Mouse (Mus musculus): ENCODE measurements around the gene Zmiz1. TPM values are rescaled to one million over a fixed set of nuclear protein-coding genes. Genes with fewer than 3 reads are reported as not detected.

Zmiz1 gene
- polyA plus RNA-seq, 1 experiment from 2014 or later: 57.0 TPM

DNA sequence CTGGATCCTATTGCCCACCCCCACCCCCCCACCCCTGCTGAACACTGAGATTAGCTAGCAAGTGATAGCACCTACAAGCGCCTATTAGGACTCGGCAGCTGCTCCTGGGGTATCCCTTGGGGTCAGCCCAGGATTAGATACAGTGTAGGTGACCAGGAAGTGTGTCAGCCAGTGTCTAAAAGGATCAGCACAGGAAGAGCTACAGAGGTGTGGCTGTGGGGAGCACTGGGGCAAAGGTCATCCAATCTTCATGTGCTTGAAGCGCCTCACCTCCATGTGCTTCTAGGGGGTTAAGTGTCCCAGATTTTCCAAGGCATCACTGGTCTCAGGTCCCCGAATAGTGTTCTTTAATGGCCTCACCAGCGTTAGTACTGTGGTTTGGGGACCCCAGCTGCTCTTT, 33.0 kb downstream of the Zmiz1 start:
- Histone ChIP-seq H3K9me3 (ENCODE audit: control insufficient read depth, low read length) (no peaks in the 10 kb centered on the region), H3K4me2 (replicated peaks; ENCODE audit: low read depth, low read length) (no peak overlapping the region), H3K27me3 (ENCODE audit: control insufficient read depth, insufficient read depth, low read length) (no peaks in the 10 kb centered on the region), H3K27ac (ENCODE audit: low read depth, low read length) (no peak overlapping the region), H3K4me1 (replicated peaks; ENCODE audit: control insufficient read depth, insufficient read depth, low read length) (peaks cover 13% of the 10 kb centered on the region), H3K9ac (ENCODE audit: low read depth, low read length) (no peak overlapping the region), H3K4me3 (ENCODE audit: low read depth, low read length) (no peak overlapping the region), H3K36me3 (ENCODE audit: control insufficient read depth, insufficient read depth, low read length) (no peaks in the 10 kb centered on the region)
- no peak for DNase-seq (ENCODE audit: low spot score)
- no peak for ATAC-seq (ENCODE audit: low FRiP score)
- 83% methylated on average over 5 of the region's 5 CpGs for WGBS

- Histone ChIP-seq H3K27ac (ENCODE audit: low read depth, low read length) (peak overlapping the region; percentile 48), H3K4me1 (replicated peaks; ENCODE audit: control insufficient read depth, insufficient read depth, low read length) (peaks cover 15% of the 10 kb centered on the region), H3K4me3 (ENCODE audit: low read depth, low read length) (no peak overlapping the region), H3K9ac (ENCODE audit: low read depth, low read length) (no peak overlapping the region), H3K36me3 (ENCODE audit: control insufficient read depth, insufficient read depth, low read length) (no peaks in the 10 kb centered on the region), H3K9me3 (ENCODE audit: control insufficient read depth, low read length) (no peaks in the 10 kb centered on the region), H3K4me2 (replicated peaks; ENCODE audit: low read depth, low read length) (no peak overlapping the region), H3K27me3 (ENCODE audit: control insufficient read depth, insufficient read depth, low read length) (no peaks in the 10 kb centered on the region)
- WGBS: 79% methylated on average over 11 of the region's 11 CpGs
- ATAC-seq (ENCODE audit: low FRiP score) (no peak), DNase-seq (ENCODE audit: low spot score) (no peak)
These were observed 33.7 kb downstream of the Zmiz1 start for GRCm38 (mm10) chr14:25492567-25493279.

GRCm38 (mm10) chr14:25493301-25494241, 34.6 kb downstream of the Zmiz1 start:
- peaks cover 23% of the 10 kb centered on the region for H3K4me1 ChIP-seq (replicated peaks; ENCODE audit: control insufficient read depth, insufficient read depth, low read length)
- H3K27ac ChIP-seq (ENCODE audit: low read depth, low read length): peak overlapping the region; percentile 48
- H3K9me3 ChIP-seq (ENCODE audit: control insufficient read depth, low read length): no peaks in the 10 kb centered on the region
- H3K4me3 ChIP-seq (ENCODE audit: low read depth, low read length): no peak overlapping the region
- no peaks in the 10 kb centered on the region for H3K27me3 ChIP-seq (ENCODE audit: control insufficient read depth, insufficient read depth, low read length)
- ATAC-seq (ENCODE audit: low FRiP score) (peak; percentile 16; the same call in 1 of the 2 replicates), DNase-seq (ENCODE audit: low spot score) (no peak)
- no peak overlapping the region for H3K9ac ChIP-seq (ENCODE audit: low read depth, low read length)
- no peak overlapping the region for H3K4me2 ChIP-seq (replicated peaks; ENCODE audit: low read depth, low read length)
- H3K36me3 ChIP-seq (ENCODE audit: control insufficient read depth, insufficient read depth, low read length): no peaks in the 10 kb centered on the region
- 66% methylated on average over 22 of the region's 22 CpGs for WGBS

DNA sequence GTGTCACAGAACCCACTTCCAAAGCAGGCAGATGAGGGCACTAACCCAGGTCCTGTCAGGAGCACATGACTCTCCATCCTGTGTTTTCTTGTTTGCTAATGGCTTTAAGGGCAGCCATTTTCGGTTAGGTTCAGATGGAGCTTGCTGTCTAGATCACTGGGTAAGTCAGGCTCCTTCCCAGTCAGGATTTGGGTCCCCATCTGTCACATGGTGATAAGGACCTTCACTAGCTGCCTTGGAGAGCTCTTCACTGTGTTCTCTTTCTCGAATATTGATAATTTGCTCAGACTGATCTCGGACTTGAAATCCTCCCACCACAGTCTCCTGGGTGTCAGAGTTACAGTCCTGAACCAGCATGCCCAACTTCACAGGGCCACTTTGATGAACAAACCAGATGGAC, 35.8 kb downstream of the Zmiz1 start:
- no peak overlapping the region for H3K9ac ChIP-seq (ENCODE audit: low read depth, low read length)
- H3K4me2 ChIP-seq (replicated peaks; ENCODE audit: low read depth, low read length): no peak overlapping the region
- 79% methylated on average over 3 of the region's 3 CpGs for WGBS
- no peak overlapping the region for H3K27ac ChIP-seq (ENCODE audit: low read depth, low read length)
- no peaks in the 10 kb centered on the region for H3K27me3 ChIP-seq (ENCODE audit: control insufficient read depth, insufficient read depth, low read length)
- ATAC-seq (ENCODE audit: low FRiP score): no peak
- H3K4me3 ChIP-seq (ENCODE audit: low read depth, low read length): no peak overlapping the region
- H3K36me3 ChIP-seq (ENCODE audit: control insufficient read depth, insufficient read depth, low read length): no peaks in the 10 kb centered on the region
- H3K9me3 ChIP-seq (ENCODE audit: control insufficient read depth, low read length): no peaks in the 10 kb centered on the region
- DNase-seq (ENCODE audit: low spot score): no peak
- peaks cover 28% of the 10 kb centered on the region for H3K4me1 ChIP-seq (replicated peaks; ENCODE audit: control insufficient read depth, insufficient read depth, low read length)

GRCm38 (mm10) chr14:25496116-25496515, 37.1 kb downstream of the Zmiz1 start:
- Histone ChIP-seq H3K4me2 (replicated peaks; ENCODE audit: low read depth, low read length) (no peak overlapping the region), H3K9me3 (ENCODE audit: control insufficient read depth, low read length) (no peaks in the 10 kb centered on the region), H3K4me3 (ENCODE audit: low read depth, low read length) (no peak overlapping the region), H3K9ac (ENCODE audit: low read depth, low read length) (no peak overlapping the region), H3K4me1 (replicated peaks; ENCODE audit: control insufficient read depth, insufficient read depth, low read length) (peaks cover 35% of the 10 kb centered on the region), H3K27ac (ENCODE audit: low read depth, low read length) (peak overlapping the region; percentile 36; the same call in 1 of the 2 replicates), H3K36me3 (ENCODE audit: control insufficient read depth, insufficient read depth, low read length) (no peaks in the 10 kb centered on the region), H3K27me3 (ENCODE audit: control insufficient read depth, insufficient read depth, low read length) (no peaks in the 10 kb centered on the region)
- DNase-seq (ENCODE audit: low spot score) (no peak), ATAC-seq (ENCODE audit: low FRiP score) (no peak)
- 60% methylated on average over 2 of the region's 2 CpGs for WGBS

- H3K4me3 ChIP-seq (ENCODE audit: low read depth, low read length): no peak overlapping the region
- ATAC-seq (ENCODE audit: low FRiP score): no peak
- WGBS: 59% methylated on average over 3 of the region's 3 CpGs
- H3K27me3 ChIP-seq (ENCODE audit: control insufficient read depth, insufficient read depth, low read length): no peaks in the 10 kb centered on the region
- H3K36me3 ChIP-seq (ENCODE audit: control insufficient read depth, insufficient read depth, low read length): peaks cover 2% of the 10 kb centered on the region; the same call in 1 of the 2 replicates
- H3K9ac ChIP-seq (ENCODE audit: low read depth, low read length): no peak overlapping the region
- H3K4me1 ChIP-seq (replicated peaks; ENCODE audit: control insufficient read depth, insufficient read depth, low read length): peaks cover 36% of the 10 kb centered on the region
- H3K27ac ChIP-seq (ENCODE audit: low read depth, low read length): peak overlapping the region; percentile 74; the same call in 1 of the 2 replicates
- H3K4me2 ChIP-seq (replicated peaks; ENCODE audit: low read depth, low read length): no peak overlapping the region
- no peak for DNase-seq (ENCODE audit: low spot score)
- H3K9me3 ChIP-seq (ENCODE audit: control insufficient read depth, low read length): no peaks in the 10 kb centered on the region
These were observed 38.0 kb downstream of the Zmiz1 start for GRCm38 (mm10) chr14:25496989-25497388.

- whole genome bisulfite sequencing: 35% methylated on average over 8 of the region's 8 CpGs
- Histone ChIP-seq H3K9me3 (ENCODE audit: control insufficient read depth, low read length) (no peaks in the 10 kb centered on the region), H3K4me2 (replicated peaks; ENCODE audit: low read depth, low read length) (no peak overlapping the region), H3K4me3 (ENCODE audit: low read depth, low read length) (no peak overlapping the region), H3K27me3 (ENCODE audit: control insufficient read depth, insufficient read depth, low read length) (no peaks in the 10 kb centered on the region), H3K9ac (ENCODE audit: low read depth, low read length) (no peak overlapping the region), H3K27ac (ENCODE audit: low read depth, low read length) (peak overlapping the region; percentile 74), H3K4me1 (replicated peaks; ENCODE audit: control insufficient read depth, insufficient read depth, low read length) (peaks cover 34% of the 10 kb centered on the region), H3K36me3 (ENCODE audit: control insufficient read depth, insufficient read depth, low read length) (peaks cover 2% of the 10 kb centered on the region; the same call in 1 of the 2 replicates)
- DNase-seq (ENCODE audit: low spot score) (no peak), ATAC-seq (ENCODE audit: low FRiP score) (no peak)
These were observed 38.6 kb downstream of the Zmiz1 start for GRCm38 (mm10) chr14:25497596-25497995.

- H3K9me3 ChIP-seq (ENCODE audit: control insufficient read depth, low read length): no peaks in the 10 kb centered on the region
- H3K9ac ChIP-seq (ENCODE audit: low read depth, low read length): no peak overlapping the region
- 44% methylated on average over 7 of the region's 7 CpGs for WGBS
- ATAC-seq (ENCODE audit: low FRiP score): no peak
- no peak overlapping the region for H3K4me3 ChIP-seq (ENCODE audit: low read depth, low read length)
- no peak for DNase-seq (ENCODE audit: low spot score)
- H3K27ac ChIP-seq (ENCODE audit: low read depth, low read length): peak overlapping the region; percentile 74
- no peaks in the 10 kb centered on the region for H3K27me3 ChIP-seq (ENCODE audit: control insufficient read depth, insufficient read depth, low read length)
- H3K4me1 ChIP-seq (replicated peaks; ENCODE audit: control insufficient read depth, insufficient read depth, low read length): peaks cover 28% of the 10 kb centered on the region
- H3K4me2 ChIP-seq (replicated peaks; ENCODE audit: low read depth, low read length): no peak overlapping the region
- H3K36me3 ChIP-seq (ENCODE audit: control insufficient read depth, insufficient read depth, low read length): peaks cover 2% of the 10 kb centered on the region; the same call in 1 of the 2 replicates
These were observed 39.4 kb downstream of the Zmiz1 start for GRCm38 (mm10) chr14:25498367-25498766.

All from hindbrain, embryonic 11.5 days (tissue).